Mouse (Mus musculus): ENCODE measurements around the gene Gnb2.

DNA sequence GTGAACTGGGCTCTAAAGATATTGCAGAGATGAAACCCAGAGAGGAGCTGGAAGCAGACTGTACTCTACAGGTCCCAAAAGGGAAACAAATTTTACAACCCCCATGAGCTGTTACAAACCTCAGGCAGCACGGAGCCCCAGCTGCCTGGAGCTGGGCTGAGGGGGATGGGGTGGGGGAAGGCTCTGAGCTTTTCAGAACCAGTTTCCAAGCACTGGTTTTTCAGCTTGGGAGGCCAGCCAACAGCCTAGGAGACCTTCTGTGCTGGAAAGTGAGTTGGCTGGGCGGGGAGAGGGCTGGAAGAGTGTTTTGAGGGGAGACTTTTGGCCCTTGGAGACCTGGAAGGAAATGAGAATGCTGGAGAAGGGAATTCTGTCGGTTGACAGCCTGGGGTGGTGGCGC is 41.8 kb downstream of the Gnb2 start:
- TF ChIP-seq MYC (IDR thresholded peaks at IDR 0.05; ENCODE audit: low read depth, low read length) = no peak
- no peak for TF ChIP-seq SMC3 (IDR thresholded peaks at IDR 0.05; ENCODE audit: low read depth, low read length)
- TF ChIP-seq EP300 (IDR thresholded peaks at IDR 0.05; ENCODE audit: low read depth in 1 of 2, low read length in 2 of 2) = no peak
- TF ChIP-seq ELF1 (IDR thresholded peaks at IDR 0.05; ENCODE audit: low read depth, low read length) = no peak
- TF ChIP-seq MAX (IDR thresholded peaks at IDR 0.05; ENCODE audit: low read length) = no peak
- no peak for TF ChIP-seq CTCF (IDR thresholded peaks at IDR 0.05 in 2 of 3, conservative IDR thresholded peaks at IDR 0.05 in 1 of 3; ENCODE audit: control insufficient read depth in 1 of 3, insufficient read depth in 1 of 3, low read depth in 2 of 3, low read length in 3 of 3, poor library complexity in 1 of 3, severe bottlenecking in 1 of 3)
- no peak for TF ChIP-seq NELFE (IDR thresholded peaks at IDR 0.05; ENCODE audit: low read depth, low read length)
